Mouse (Mus musculus) megakaryocyte, embryonic 14.5 days (primary cell): ENCODE data around the gene Kif12. TPM values are rescaled to one million over a fixed set of nuclear protein-coding genes. Genes with fewer than 3 reads are reported as not detected.

Source experiments
- H3K27me3 ChIP-seq: replicated peaks from 2 replicates; pipeline ENCODE3; 2012; ENCODE audit warnings: inconsistent platforms
- H3K36me3 ChIP-seq: replicated peaks from 2 replicates; pipeline ENCODE3; 2012; ENCODE audit warnings: low read length, inconsistent platforms, mixed read lengths
- H3K4me1 ChIP-seq: 2 replicates; pipeline ENCODE4 v1.6.1; 2012; ENCODE audit warnings: inconsistent platforms
- H3K4me3 ChIP-seq: replicated peaks from 2 replicates; pipeline ENCODE3; 2012; ENCODE audit warnings: moderate library complexity, mild to moderate bottlenecking, inconsistent platforms
- H3K9me3 ChIP-seq: 2 replicates; pipeline ENCODE4 v1.6.1; 2012; ENCODE audit warnings: inconsistent platforms
- FLI1 ChIP-seq: IDR thresholded peaks from 2 replicates; pipeline ENCODE4 v1.6.1; 2012; ENCODE audit warnings: low read length, inconsistent platforms, mixed read lengths
- GATA1 ChIP-seq: IDR thresholded peaks from 3 replicates; pipeline ENCODE4 v1.6.1; 2012; ENCODE audit warnings: mixed read lengths, low read length, inconsistent platforms, borderline replicate concordance
- polyA plus RNA-seq: library from polyadenylated mRNA; stranded (reverse); fragments of >175 nt; gene quantifications from 2 replicates; pipeline ENCODE4 v1.2.3, GENCODE M21; 2012; ENCODE audit warnings: low replicate concordance; ENCODE audit not compliant: insufficient read depth

The Kif12 gene
- polyA plus RNA-seq, 1 experiment = not detected

- Histone ChIP-seq H3K9me3 (no peaks in the 10 kb centered on the region), H3K4me1 (no peaks in the 10 kb centered on the region), H3K4me3 (no peak overlapping the region), H3K27me3 (peaks cover 17% of the 10 kb centered on the region), H3K36me3 (no peaks in the 10 kb centered on the region)
- no peak for TF ChIP-seq GATA1
- no peak for TF ChIP-seq FLI1
Measured at GRCm38 (mm10) chr4:63166323-63166722, 5.6 kb downstream of the Kif12 start.

GRCm38 (mm10) chr4:63165636-63166035, 6.3 kb downstream of the Kif12 start:
- H3K27me3 ChIP-seq = peaks cover 14% of the 10 kb centered on the region
- no peaks in the 10 kb centered on the region for H3K4me1 ChIP-seq
- H3K36me3 ChIP-seq = no peaks in the 10 kb centered on the region
- no peaks in the 10 kb centered on the region for H3K9me3 ChIP-seq
- TF ChIP-seq GATA1 (no peak), FLI1 (no peak)
- H3K4me3 ChIP-seq = no peak overlapping the region

- no peaks in the 10 kb centered on the region for H3K36me3 ChIP-seq
- TF ChIP-seq FLI1 = no peak
- no peak for TF ChIP-seq GATA1
- H3K9me3 ChIP-seq = no peaks in the 10 kb centered on the region
- H3K27me3 ChIP-seq = peaks cover 15% of the 10 kb centered on the region
- H3K4me1 ChIP-seq = no peaks in the 10 kb centered on the region
- no peak overlapping the region for H3K4me3 ChIP-seq
Measured at GRCm38 (mm10) chr4:63158961-63159592, 12.9 kb downstream of the Kif12 start.

GRCm38 (mm10) chr4:63158192-63158591, 13.7 kb downstream of the Kif12 start:
- H3K36me3 ChIP-seq = no peaks in the 10 kb centered on the region
- TF ChIP-seq FLI1 (no peak), GATA1 (no peak)
- no peak overlapping the region for H3K4me3 ChIP-seq
- no peaks in the 10 kb centered on the region for H3K9me3 ChIP-seq
- H3K4me1 ChIP-seq = no peaks in the 10 kb centered on the region
- peaks cover 15% of the 10 kb centered on the region for H3K27me3 ChIP-seq

- Histone ChIP-seq H3K9me3 (no peaks in the 10 kb centered on the region), H3K36me3 (no peaks in the 10 kb centered on the region), H3K27me3 (peaks cover 15% of the 10 kb centered on the region), H3K4me1 (no peaks in the 10 kb centered on the region), H3K4me3 (no peak overlapping the region)
- TF ChIP-seq FLI1 (no peak), GATA1 (no peak)
Measured at GRCm38 (mm10) chr4:63156726-63157634, 15.0 kb downstream of the Kif12 start.

- no peaks in the 10 kb centered on the region for H3K4me1 ChIP-seq
- TF ChIP-seq GATA1 = no peak
- no peak for TF ChIP-seq FLI1
- no peaks in the 10 kb centered on the region for H3K36me3 ChIP-seq
- H3K4me3 ChIP-seq = no peak overlapping the region
- peaks cover 15% of the 10 kb centered on the region for H3K27me3 ChIP-seq
- no peaks in the 10 kb centered on the region for H3K9me3 ChIP-seq
Measured at GRCm38 (mm10) chr4:63155596-63155995, 16.3 kb downstream of the Kif12 start.

- no peak for TF ChIP-seq FLI1
- no peak for TF ChIP-seq GATA1
- Histone ChIP-seq H3K4me1 (no peaks in the 10 kb centered on the region), H3K27me3 (peaks cover 12% of the 10 kb centered on the region), H3K9me3 (no peaks in the 10 kb centered on the region; the same call in 1 of the 2 replicates), H3K36me3 (no peaks in the 10 kb centered on the region), H3K4me3 (no peak within 1 kb of the TSS)
Measured at GRCm38 (mm10) chr4:63154699-63155098, 17.2 kb downstream of the Kif12 start, which contains the start of gene Ambp. Gene Ambp, minus strand, starts transcription at chr4:63154799.

GRCm38 (mm10) chr4:63154028-63154427, 17.9 kb downstream of the Kif12 start:
- TF ChIP-seq GATA1 (no peak), FLI1 (no peak)
- Histone ChIP-seq H3K27me3 (peaks cover 12% of the 10 kb centered on the region), H3K4me3 (no peak overlapping the region), H3K36me3 (no peaks in the 10 kb centered on the region), H3K9me3 (peaks cover 1% of the 10 kb centered on the region), H3K4me1 (no peaks in the 10 kb centered on the region)

- Histone ChIP-seq H3K27me3 (peaks cover 6% of the 10 kb centered on the region), H3K4me3 (no peak overlapping the region), H3K9me3 (peaks cover 17% of the 10 kb centered on the region)
Measured at GRCm38 (mm10) chr4:63151127-63151526, 20.8 kb downstream of the Kif12 start.

GRCm38 (mm10) chr4:63147268-63147667, 24.7 kb downstream of the Kif12 start:
- H3K27me3 ChIP-seq = peaks cover 2% of the 10 kb centered on the region
- no peak for TF ChIP-seq GATA1
- TF ChIP-seq FLI1 = no peak
- no peaks in the 10 kb centered on the region for H3K4me1 ChIP-seq
- H3K36me3 ChIP-seq = no peaks in the 10 kb centered on the region
- peaks cover 35% of the 10 kb centered on the region for H3K9me3 ChIP-seq
- H3K4me3 ChIP-seq = no peak overlapping the region

More at GRCm38 (mm10) chr4:63151127-63151526, 20.8 kb downstream of the Kif12 start:
- no peak for TF ChIP-seq FLI1
- TF ChIP-seq GATA1 = no peak
- H3K36me3 ChIP-seq = no peaks in the 10 kb centered on the region
- no peaks in the 10 kb centered on the region for H3K4me1 ChIP-seq
